Mouse (Mus musculus): ENCODE results near the gene Dock9. TPM values are rescaled to one million over a fixed set of nuclear protein-coding genes. Genes with fewer than 3 reads are reported as not detected.

The Dock9 gene
- polyA plus RNA-seq, 3 experiments from 2014 or later: 1.7 to 7.9 (median 3.9) TPM

- no peak for ATAC-seq
Measured at GRCm38 (mm10) chr14:121791935-121792334, 5.7 kb downstream of the Dock9 start.

GRCm38 (mm10) chr14:121791112-121791511, 6.5 kb downstream of the Dock9 start:
- ATAC-seq: no peak

- no peak for ATAC-seq
Measured at GRCm38 (mm10) chr14:121789273-121789672, 8.4 kb downstream of the Dock9 start.

DNA sequence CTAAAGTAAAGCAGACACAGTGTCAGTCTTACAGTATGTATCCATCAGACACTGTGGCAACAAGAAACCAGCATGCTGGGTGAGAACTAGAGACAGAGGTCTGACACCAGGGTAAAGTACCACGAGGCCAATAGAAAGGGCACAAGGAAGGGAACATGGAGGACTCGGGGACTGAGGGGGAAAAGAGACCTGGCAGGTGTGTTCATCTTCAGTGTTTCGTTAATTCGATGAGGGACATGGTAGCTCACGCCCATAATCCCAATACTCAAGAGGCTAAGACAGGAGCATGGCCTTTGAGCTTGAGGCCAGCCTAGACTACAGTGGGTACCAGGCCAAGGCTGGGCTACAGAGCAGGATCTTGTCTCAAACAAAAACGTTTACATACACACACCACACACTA, 9.2 kb downstream of the Dock9 start:
- ATAC-seq: no peak

GRCm38 (mm10) chr14:121787430-121787829, 10.2 kb downstream of the Dock9 start:
- ATAC-seq: no peak

DNA sequence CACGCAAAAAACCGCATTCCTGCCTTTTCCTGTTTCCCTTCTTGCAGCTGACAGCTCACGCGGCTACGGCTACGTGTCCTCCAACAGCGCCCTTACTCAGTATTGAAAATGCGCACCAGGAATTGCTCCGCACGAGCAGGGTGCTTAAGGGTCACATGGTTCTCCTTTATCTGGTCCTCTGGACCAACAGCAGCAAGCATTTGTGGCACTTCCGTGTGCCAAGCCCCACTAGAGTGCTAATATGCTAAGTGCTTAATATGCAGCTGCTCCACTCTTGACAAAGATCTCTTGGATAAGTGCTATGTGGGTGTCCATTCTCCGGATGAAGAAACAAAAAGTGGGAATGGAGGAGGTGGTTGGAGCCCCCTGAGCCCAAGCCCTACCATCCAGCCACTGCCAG, 10.7 kb downstream of the Dock9 start:
- ATAC-seq: no peak

DNA sequence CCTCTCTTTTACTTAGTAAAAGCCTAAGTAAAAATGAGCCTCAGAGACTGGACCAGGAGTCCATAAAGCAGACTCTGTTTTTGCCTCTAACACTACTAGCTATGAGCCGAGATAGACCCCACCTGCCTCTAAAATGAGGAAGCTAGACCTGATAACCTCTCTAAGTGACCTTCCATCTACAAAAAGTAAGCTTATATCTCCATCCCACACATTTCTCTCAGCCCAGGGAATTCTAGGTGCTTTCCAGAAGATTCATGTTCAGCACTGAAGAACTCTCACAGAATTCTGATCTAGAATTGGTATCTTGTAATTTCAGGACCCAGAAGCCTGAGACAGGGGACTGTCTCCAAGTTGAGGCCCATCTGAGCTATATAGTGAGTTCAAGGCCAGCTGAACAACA, 12.2 kb downstream of the Dock9 start:
- ATAC-seq: no peak

- ATAC-seq: no peak
Measured at GRCm38 (mm10) chr14:121780942-121781531, 16.6 kb downstream of the Dock9 start.

- no peak for ATAC-seq
Measured at GRCm38 (mm10) chr14:121780144-121780913, 17.3 kb downstream of the Dock9 start.

GRCm38 (mm10) chr14:121779620-121780019, 18.0 kb downstream of the Dock9 start:
- ATAC-seq: no peak

DNA sequence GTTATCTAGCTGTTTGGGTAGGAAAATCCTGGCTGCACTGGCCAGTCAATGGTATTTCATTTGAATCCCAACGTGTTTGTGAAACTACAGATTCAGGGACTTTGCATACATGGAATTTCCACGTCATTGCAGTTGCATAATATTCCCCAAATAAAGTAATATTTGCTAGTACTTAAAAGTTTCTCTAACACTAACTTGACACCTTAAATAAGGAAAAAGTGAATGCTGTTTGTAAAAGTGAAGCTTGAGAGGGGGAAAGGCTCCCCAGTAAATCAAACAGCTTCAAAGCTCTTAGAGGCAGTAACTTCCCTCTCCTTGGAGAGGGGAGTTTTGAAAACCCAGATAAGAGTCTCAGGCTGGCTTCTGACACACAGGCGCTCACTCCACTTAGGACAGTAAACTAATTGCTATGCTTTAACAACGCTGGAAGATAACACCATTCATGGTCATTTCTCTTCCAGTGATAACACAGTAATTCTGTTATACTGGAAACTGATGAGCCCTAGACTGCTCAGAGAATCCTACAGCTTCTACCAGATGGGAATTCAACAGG, 20.3 kb downstream of the Dock9 start:
- no peak for ATAC-seq

- no peak for ATAC-seq
Measured at GRCm38 (mm10) chr14:121776749-121777148, 20.9 kb downstream of the Dock9 start.

- ATAC-seq: no peak
Measured at GRCm38 (mm10) chr14:121762021-121762452, 35.6 kb downstream of the Dock9 start.

- ATAC-seq: no peak
Measured at GRCm38 (mm10) chr14:121760403-121760802, 37.2 kb downstream of the Dock9 start.

- no peak for ATAC-seq
Measured at GRCm38 (mm10) chr14:121754110-121754509, 43.5 kb downstream of the Dock9 start.

DNA sequence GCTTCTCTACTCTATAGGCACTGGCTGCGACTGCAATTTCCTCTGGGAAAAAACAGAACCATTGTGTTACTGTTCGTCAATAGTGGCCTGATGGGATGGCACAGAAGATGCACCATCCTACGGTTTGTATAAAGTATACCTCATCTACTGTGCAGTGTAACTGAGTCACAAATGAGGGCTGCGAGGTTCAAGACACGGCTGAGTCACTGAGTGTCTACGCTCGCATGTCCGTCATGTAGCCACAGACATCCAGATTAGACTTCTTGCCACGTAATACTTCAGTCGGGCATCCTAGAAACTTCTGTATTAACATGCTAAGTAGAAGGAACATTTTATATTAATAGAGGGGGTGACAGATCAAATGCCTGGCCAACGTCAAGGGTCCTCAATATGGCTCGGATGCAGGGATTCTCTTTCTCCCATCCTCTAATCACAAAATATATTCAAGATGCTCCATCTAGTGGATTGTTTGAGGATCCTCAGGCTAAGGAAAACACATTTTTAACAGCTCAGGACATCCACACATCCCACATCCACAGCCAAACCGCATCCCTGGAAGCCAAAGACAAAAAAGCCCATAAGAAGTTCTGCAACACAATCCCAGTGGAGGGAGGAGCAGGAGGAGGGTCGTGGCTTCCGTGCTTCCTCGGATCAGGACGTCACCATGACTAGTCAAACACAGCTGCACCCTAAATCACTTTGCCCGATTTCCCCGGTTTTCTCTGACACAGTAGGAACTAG, 44.8 kb downstream of the Dock9 start:
- ATAC-seq: no peak

- ATAC-seq: no peak
Measured at GRCm38 (mm10) chr14:121749606-121750005, 48.0 kb downstream of the Dock9 start.

DNA sequence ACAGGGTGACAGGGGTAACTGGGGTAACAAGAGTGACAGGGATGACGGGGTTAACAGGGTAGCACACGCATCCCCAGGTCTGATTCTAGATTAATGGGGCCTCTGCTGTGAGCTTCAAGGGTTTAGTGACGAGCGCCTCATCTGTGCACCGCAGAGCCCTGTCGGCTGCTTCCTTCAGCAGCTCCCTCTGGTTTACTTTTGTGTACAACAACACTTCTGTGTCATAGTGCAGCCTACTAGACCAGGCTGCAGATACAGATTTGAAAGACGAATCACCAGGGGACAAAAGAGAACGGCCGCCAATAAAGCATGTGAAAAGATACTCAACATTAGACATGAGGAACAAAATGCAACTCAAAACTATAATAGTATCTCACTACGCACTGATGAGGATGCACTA, 48.6 kb downstream of the Dock9 start:
- ATAC-seq: no peak

GRCm38 (mm10) chr14:121747360-121747759, 50.3 kb downstream of the Dock9 start:
- ATAC-seq: no peak

DNA sequence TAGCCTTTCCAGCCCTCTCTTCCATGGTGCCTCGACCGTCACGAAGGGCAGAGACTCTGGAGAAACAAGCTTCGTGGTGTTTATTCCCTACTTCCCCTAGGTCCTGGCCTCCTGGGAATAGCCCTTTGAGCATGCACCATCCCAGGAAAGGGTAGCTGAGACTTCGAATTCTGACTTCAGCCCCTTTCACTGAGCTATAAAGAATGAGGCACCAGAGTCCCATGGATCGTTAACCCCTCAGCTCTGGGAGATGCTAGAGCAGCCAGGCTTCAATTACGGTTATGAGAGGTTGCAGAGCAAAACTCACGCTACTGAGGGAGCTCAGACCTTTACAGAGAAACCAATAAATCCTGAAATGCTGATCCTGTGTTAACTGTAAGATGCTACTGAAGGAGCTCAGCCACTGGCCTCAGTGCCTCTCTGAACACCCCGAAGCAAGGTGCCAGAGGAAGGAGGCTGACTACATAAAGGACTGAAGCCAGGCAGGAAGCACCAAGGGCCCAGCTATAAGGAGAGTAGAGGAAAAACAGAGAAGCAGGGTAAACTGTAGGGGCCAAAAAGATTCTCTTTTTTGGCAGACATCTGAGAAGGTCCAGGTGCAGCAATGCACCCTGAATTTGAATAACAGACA, 53.7 kb downstream of the Dock9 start:
- ATAC-seq: no peak

DNA sequence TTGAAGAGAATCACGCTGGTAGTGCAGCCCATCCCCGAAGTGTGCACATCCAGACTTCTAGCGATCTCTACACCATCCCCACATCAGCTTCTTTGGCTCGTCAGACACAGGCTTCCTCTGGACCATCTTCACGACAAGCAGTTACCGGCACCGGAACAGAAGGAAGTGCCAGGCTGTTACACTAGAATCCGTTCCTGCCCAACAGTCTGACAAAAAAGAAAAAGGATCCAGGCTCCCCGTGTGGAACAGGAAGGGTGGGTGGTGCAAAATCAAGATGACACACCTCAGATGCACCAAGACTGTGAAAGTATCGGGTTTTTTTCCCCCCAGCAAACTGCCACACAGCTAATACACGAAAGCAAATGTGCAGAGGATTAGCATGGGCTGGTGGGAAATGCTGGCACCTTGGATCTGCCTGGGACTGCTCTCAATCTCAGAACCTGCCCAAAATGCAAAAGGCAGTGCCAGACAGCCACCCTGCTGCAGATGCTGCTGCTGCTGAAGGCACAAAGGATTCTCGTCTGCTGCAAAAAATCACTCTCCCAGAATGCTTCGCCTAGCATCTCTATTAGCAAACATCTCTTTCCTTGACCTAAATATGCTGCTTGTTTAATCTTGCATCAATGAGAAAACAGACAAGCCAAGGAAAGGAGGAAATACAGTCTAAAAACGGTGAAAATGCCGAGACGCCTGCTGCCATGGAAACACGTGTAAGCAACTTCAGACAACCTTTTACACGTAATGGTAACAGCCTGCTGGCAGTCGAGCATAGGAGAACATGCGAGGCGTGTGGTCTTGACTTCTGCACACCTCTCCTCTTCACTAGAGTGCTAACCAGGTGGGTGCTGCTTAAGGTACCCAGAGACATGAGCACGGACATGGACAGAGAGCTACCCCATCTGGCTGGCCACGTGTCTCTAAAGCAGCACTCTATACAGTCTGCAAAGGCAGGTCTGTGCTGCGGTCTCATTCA, 58.9 kb downstream of the Dock9 start:
- peak; percentile 68 for ATAC-seq

GRCm38 (mm10) chr14:121737277-121737676, 60.4 kb downstream of the Dock9 start:
- no peak for ATAC-seq

All from inflammation-experienced regulatory T-cells, adult 6 months (primary cell).